In the genomic region with DNA sequence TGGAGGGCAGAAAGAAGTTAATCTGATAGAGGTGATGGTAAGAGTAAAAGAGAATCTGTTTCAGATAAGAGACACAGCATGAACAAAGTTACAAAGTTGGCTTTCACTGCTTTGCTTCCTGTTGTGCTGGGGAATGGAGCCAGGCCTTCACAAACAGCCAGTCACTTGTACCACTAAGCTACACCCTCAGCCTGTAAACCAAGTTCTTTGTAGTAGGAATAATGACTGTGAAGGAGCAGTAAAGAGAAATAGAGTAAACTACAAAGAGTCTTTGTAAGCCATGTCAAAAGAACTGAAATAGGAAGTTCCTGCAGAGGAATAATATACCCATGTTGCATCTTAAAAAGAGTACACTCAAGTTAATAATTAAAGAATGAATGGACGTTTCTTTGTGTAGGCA, we compare ENCODE assay signal across 9 mouse cellular contexts.
"Had no signal": no experiment of that assay in that cellular context is flagged by ENCODE, and none has a peak within 500 bp of the region (broad histone marks: within the 10 kb centered on the region; RNA-seq: fewer than 3 reads in every experiment).

No protein-coding gene starts in this region.

- H3K27me3 ChIP-seq: neural tube, embryonic 12.5 days had no signal

- H3K4me2 ChIP-seq: limb, embryonic 13.5 days; neural tube, embryonic 12.5 days had no signal

- H3K4me3 ChIP-seq: limb, embryonic 13.5 days; neural tube, embryonic 12.5 days had no signal

- H3K27ac ChIP-seq: limb, embryonic 13.5 days; liver, embryonic 14.5 days; neural tube, embryonic 12.5 days had no signal

- H3K9me3 ChIP-seq: limb, embryonic 13.5 days; neural tube, embryonic 12.5 days had no signal

- H3K9ac ChIP-seq: limb, embryonic 13.5 days; liver, embryonic 14.5 days; neural tube, embryonic 12.5 days had no signal

- DNase-seq: kidney, adult 18-20 months; kidney, postnatal 10 days; lung, adult 18-20 months; midbrain, embryonic 14.5 days; right cerebral cortex, postnatal 25 days; thymus, postnatal 36 days had no signal

- H3K36me3 ChIP-seq: limb, embryonic 13.5 days; neural tube, embryonic 12.5 days had no signal

- H3K4me1 ChIP-seq: limb, embryonic 13.5 days; neural tube, embryonic 12.5 days had no signal
